Mouse (Mus musculus) heart, embryonic 15.5 days (tissue): ENCODE results near the gene Tshr. TPM values are rescaled to one million over a fixed set of nuclear protein-coding genes. Genes with fewer than 3 reads are reported as not detected.
A peak's percentile ranks its signal among the peaks of the same experiment; 100 is the strongest.
"Not testable (repeated sequence)": the region's sequence is repeated elsewhere in the genome, so short reads cannot be mapped to it uniquely, and the experiment has no call there.

ENCODE experiments used
- ATAC-seq: fragments of 200-750 bp; cut with Nextera tagmentation; replicated peaks from 2 replicates; pipeline ENCODE4 v1.8.0; 2017; ENCODE audit warnings: low read depth, moderate TSS enrichment; ENCODE audit not compliant: insufficient number of reproducible peaks, insufficient read depth, low FRiP score
- H3K27ac ChIP-seq: fragments of 300-500 bp; sonication (generic); 2 replicates; pipeline ENCODE4 v1.5.1; 2015; ENCODE audit warnings: mild to moderate bottlenecking, inconsistent platforms
- H3K27me3 ChIP-seq: fragments of 300-500 bp; sonication (generic); 2 replicates; pipeline ENCODE4 v1.6.1; 2015; ENCODE audit warnings: inconsistent platforms
- H3K36me3 ChIP-seq: fragments of 300-500 bp; sonication (generic); 2 replicates; pipeline ENCODE4 v1.6.1; 2015; ENCODE audit warnings: mild to moderate bottlenecking, inconsistent platforms
- H3K4me1 ChIP-seq: fragments of 300-500 bp; sonication (generic); replicated peaks from 2 replicates; pipeline ENCODE4 v1.6.1; 2015; ENCODE audit warnings: inconsistent platforms
- H3K4me2 ChIP-seq: fragments of 300-500 bp; sonication (generic); 2 replicates; pipeline ENCODE4 v1.6.1; 2015; ENCODE audit warnings: inconsistent platforms, mild to moderate bottlenecking, moderate library complexity
- H3K4me3 ChIP-seq: fragments of 300-500 bp; sonication (generic); 2 replicates; pipeline ENCODE4 v1.5.1; 2015; ENCODE audit warnings: mild to moderate bottlenecking, inconsistent platforms
- H3K9ac ChIP-seq: fragments of 300-500 bp; sonication (generic); 2 replicates; pipeline ENCODE4 v1.6.1; 2015; ENCODE audit warnings: mild to moderate bottlenecking, inconsistent platforms
- H3K9me3 ChIP-seq: fragments of 300-500 bp; sonication (generic); replicated peaks from 2 replicates; pipeline ENCODE4 v1.6.1; 2016; ENCODE audit warnings: inconsistent platforms
- WGBS: fragments of 180-500 bp; shearing (Covaris S2); methylation state at CpG from one replicate; pipeline ENCODE4 v1.1.7; 2015; ENCODE audit warnings: mixed read lengths; 5-methylcytosine and 5-hydroxymethylcytosine counted together
- polyA plus RNA-seq: library from polyadenylated mRNA; unstranded; fragments of >200 nt; fragmentation: Nextera tagmentation; extraction: Ambion mirVana; gene quantifications from 2 replicates; pipeline ENCODE4 v1.2.1, GENCODE M21; 2015

Gene Tshr
- polyA plus RNA-seq, 1 experiment from 2014 or later, result 0.06 TPM

- no peaks in the 10 kb centered on the region for H3K27me3 ChIP-seq
- H3K9ac ChIP-seq, result no peak overlapping the region
- peaks cover 72% of the 10 kb centered on the region for H3K36me3 ChIP-seq
- no peaks in the 10 kb centered on the region for H3K9me3 ChIP-seq
- no peak for ATAC-seq
- 85% methylated on average over 2 of the region's 2 CpGs for WGBS
- H3K4me1 ChIP-seq, result no peaks in the 10 kb centered on the region
- no peak overlapping the region for H3K27ac ChIP-seq
- H3K4me2 ChIP-seq, result no peak overlapping the region
- H3K4me3 ChIP-seq, result no peak overlapping the region
Measured at GRCm38 (mm10) chr12:91571708-91572107, 187.3 kb downstream of the Tshr start.

- no peak for ATAC-seq
- 90% methylated on average over 2 of the region's 2 CpGs for WGBS
Measured at GRCm38 (mm10) chr12:91579665-91580064, 195.3 kb downstream of the Tshr start.

DNA sequence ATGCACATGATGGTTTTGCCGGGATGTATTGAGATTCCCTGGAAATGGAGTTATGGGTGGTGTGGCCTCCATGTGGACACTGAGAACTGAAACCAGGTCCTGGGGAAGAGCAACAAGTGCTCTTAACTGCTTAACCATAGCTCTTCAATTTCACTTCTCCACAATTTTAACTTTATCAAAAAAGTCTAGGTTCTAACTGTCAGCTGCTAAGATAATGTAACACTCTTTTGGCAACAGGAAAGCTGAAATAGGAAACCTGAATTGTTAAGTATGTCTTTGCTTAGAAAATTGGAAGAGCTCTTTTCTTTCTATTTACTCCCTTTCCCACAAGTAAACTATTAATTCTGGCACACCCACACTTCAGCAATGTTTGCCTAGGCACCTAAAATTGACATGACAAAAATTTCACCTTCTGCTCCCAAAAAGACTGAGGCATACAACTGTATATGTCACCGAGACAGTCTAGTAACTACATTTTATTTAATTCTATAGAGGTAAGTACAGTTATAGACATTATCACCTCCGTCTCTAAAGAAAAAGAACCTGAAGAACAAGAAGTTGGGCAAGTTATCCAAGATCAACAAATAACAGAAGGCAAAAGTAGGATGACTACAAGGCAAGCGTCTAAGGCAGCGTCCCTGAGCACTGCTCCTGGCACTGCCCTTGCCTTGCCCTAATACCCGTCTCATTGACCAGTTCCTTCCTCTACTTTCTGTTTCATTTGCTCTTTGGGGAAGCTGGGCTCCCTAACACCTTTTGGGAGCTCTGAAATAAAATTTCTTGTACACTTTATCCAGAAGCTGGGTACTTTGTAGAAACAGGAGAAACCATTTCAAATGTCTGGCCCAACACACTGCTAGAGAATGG, 197.1 kb downstream of the Tshr start:
- no peaks in the 10 kb centered on the region for H3K27me3 ChIP-seq
- H3K36me3 ChIP-seq, result peaks cover 13% of the 10 kb centered on the region
- no peaks in the 10 kb centered on the region for H3K9me3 ChIP-seq
- H3K27ac ChIP-seq, result no peak overlapping the region
- no peak overlapping the region for H3K4me3 ChIP-seq
- no peak for ATAC-seq
- H3K9ac ChIP-seq, result no peak overlapping the region
- WGBS, result 82% methylated on average over 6 of the region's 6 CpGs
- H3K4me1 ChIP-seq, result peaks cover 16% of the 10 kb centered on the region
- no peak overlapping the region for H3K4me2 ChIP-seq

More at GRCm38 (mm10) chr12:91579665-91580064, 195.3 kb downstream of the Tshr start:
- Histone ChIP-seq H3K4me2 (no peak overlapping the region), H3K9ac (no peak overlapping the region), H3K4me3 (no peak overlapping the region), H3K27ac (no peak overlapping the region), H3K27me3 (no peaks in the 10 kb centered on the region), H3K9me3 (no peaks in the 10 kb centered on the region), H3K36me3 (peaks cover 19% of the 10 kb centered on the region), H3K4me1 (peaks cover 16% of the 10 kb centered on the region)

- peaks cover 23% of the 10 kb centered on the region for H3K4me1 ChIP-seq
Measured at GRCm38 (mm10) chr12:91582362-91583002, 198.1 kb downstream of the Tshr start.

GRCm38 (mm10) chr12:91583409-91583808, 199.0 kb downstream of the Tshr start:
- peaks cover 26% of the 10 kb centered on the region for H3K4me1 ChIP-seq
- H3K4me2 ChIP-seq, result no peak overlapping the region
- peaks cover 8% of the 10 kb centered on the region for H3K36me3 ChIP-seq
- no peaks in the 10 kb centered on the region for H3K9me3 ChIP-seq
- H3K9ac ChIP-seq, result no peak overlapping the region
- 38% methylated on average over 6 of the region's 6 CpGs for WGBS
- ATAC-seq, result no peak
- H3K27ac ChIP-seq, result no peak overlapping the region
- H3K4me3 ChIP-seq, result no peak overlapping the region
- no peaks in the 10 kb centered on the region for H3K27me3 ChIP-seq

More at GRCm38 (mm10) chr12:91582362-91583002, 198.1 kb downstream of the Tshr start:
- no peaks in the 10 kb centered on the region for H3K9me3 ChIP-seq
- no peak overlapping the region for H3K4me2 ChIP-seq
- WGBS, result 72% methylated on average over 6 of the region's 6 CpGs
- H3K4me3 ChIP-seq, result no peak overlapping the region
- no peak; the same call in 1 of the 2 replicates for ATAC-seq
- H3K27me3 ChIP-seq, result no peaks in the 10 kb centered on the region
- H3K9ac ChIP-seq, result no peak overlapping the region
- H3K36me3 ChIP-seq, result peaks cover 12% of the 10 kb centered on the region
- H3K27ac ChIP-seq, result no peak overlapping the region

DNA sequence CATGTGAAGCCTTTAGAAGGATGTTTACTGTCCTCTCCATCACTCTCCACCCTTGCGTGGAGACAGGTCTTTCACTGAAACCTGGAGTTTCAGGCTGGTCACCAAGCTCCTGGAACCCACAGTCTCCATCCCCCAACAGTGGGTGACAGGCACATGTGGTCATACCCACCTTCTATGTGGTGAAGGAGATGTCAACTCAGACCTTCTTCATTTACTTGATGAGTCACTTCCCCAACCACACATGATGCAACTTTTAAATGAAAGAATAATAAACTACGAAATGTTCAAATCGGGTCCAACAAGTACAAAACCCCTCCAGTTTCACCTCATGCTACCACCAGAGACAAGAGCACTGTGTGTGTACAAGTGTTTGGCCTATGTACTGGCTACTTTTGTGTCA, 200.8 kb downstream of the Tshr start:
- 87% methylated on average over 3 of the region's 3 CpGs for WGBS
- Histone ChIP-seq H3K4me3 (no peak overlapping the region), H3K9me3 (no peaks in the 10 kb centered on the region), H3K27me3 (no peaks in the 10 kb centered on the region), H3K4me1 (peaks cover 26% of the 10 kb centered on the region), H3K4me2 (no peak overlapping the region), H3K36me3 (peaks cover 8% of the 10 kb centered on the region), H3K9ac (no peak overlapping the region), H3K27ac (no peak overlapping the region)
- no peak for ATAC-seq

DNA sequence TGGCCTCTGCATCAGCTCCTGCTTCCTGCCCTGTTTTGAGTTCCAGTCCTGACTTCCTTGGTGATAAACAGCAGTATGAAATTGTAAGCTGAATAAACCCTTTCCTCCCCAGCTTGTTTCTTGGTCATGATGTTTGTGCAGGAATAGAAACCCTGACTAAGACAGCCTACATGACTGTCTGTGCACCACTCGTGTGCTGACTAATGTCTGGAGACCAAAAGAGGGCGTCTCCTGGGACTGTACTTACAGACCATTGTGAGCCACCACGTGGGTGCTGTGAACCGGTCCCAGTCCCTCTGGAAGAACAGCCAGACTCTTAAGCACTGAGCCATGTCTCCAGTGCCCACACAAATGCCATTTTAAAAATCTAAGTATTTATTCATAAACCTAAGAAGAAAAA, 201.5 kb downstream of the Tshr start:
- not testable (repeated sequence) for H3K36me3 ChIP-seq, H3K27ac ChIP-seq, ATAC-seq, H3K27me3 ChIP-seq, H3K4me2 ChIP-seq, H3K4me3 ChIP-seq, H3K9me3 ChIP-seq, H3K9ac ChIP-seq
- WGBS, result 97% methylated on average over 4 of the region's 4 CpGs
- H3K4me1 ChIP-seq, result peaks cover 27% of the 10 kb centered on the region

GRCm38 (mm10) chr12:91587077-91587476, 202.7 kb downstream of the Tshr start:
- Histone ChIP-seq H3K27me3 (no peaks in the 10 kb centered on the region), H3K27ac (no peak overlapping the region), H3K9ac (0 out of 2 replicates have a peak overlapping the region, but pooled peaks have one; percentile 99), H3K36me3 (peaks cover 8% of the 10 kb centered on the region; the same call in 1 of the 2 replicates), H3K9me3 (no peaks in the 10 kb centered on the region), H3K4me3 (peak overlapping the region; percentile 92), H3K4me2 (peak overlapping the region; percentile 77), H3K4me1 (peaks cover 25% of the 10 kb centered on the region)
- 60% methylated on average over 3 of the region's 3 CpGs for WGBS
- no peak for ATAC-seq

DNA sequence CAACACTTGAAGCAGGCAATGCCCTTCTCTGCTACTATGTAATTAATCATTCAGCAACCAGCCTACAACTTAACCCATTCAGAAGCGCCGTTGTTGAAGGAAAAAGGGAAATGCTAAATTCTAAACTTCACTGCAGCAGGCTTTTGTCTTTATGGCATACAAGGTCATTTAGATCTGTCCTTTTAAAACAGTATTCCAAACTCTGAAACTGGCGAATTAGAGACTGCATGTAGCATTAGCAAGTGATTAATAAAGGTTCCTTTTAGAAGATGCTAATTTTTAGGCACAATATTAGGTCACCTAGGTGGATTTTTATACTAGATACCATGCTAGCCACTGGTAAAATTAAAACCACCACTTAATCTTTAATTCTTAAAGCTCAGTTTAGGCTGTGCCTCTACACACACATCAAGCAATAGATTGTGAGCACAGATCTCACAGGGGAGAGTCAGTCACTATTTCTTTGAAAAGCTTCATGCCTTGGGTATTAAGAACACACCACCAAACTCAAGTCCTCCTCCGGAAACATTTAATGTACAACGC, 203.2 kb downstream of the Tshr start:
- 22% methylated on average over 5 of the region's 5 CpGs for WGBS
- no peak for ATAC-seq
- Histone ChIP-seq H3K9me3 (no peaks in the 10 kb centered on the region), H3K4me2 (peak overlapping the region; percentile 77), H3K36me3 (peaks cover 8% of the 10 kb centered on the region; the same call in 1 of the 2 replicates), H3K27me3 (no peaks in the 10 kb centered on the region), H3K27ac (peak overlapping the region; percentile 100), H3K4me3 (peak overlapping the region; percentile 92), H3K9ac (peak overlapping the region; percentile 99), H3K4me1 (peaks cover 22% of the 10 kb centered on the region)

DNA sequence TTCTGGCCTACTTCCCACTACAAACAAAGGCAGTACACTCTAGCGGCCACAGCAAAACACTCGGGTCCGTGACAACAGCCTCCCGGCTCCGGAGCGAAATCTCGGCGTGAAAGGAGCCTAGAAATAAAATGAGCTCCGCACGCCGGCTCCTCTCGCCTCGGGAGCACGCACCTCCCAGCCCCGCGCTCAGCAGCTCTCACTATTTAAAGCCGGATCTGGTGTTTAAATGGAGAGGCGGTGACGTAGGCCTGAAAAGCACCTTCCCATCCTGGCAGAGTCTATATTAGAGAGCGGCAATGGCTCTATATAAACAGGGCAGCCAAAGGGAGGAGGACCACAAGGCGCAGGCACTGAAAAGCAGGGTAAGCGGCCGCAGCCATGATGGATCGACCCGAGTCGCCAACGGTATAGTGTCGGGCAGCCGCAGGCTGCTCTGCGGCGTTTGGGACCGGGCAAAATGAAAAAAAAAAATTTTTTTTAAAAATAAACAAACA, 203.9 kb downstream of the Tshr start:
- peaks cover 8% of the 10 kb centered on the region; the same call in 1 of the 2 replicates for H3K36me3 ChIP-seq
- WGBS, result under 1% methylated on average over 32 of the region's 32 CpGs
- H3K4me2 ChIP-seq, result peak overlapping the region; percentile 77
- no peaks in the 10 kb centered on the region for H3K27me3 ChIP-seq
- peak overlapping the region; percentile 99 for H3K9ac ChIP-seq
- H3K9me3 ChIP-seq, result no peaks in the 10 kb centered on the region
- peak; percentile 83 for ATAC-seq
- peaks cover 16% of the 10 kb centered on the region for H3K4me1 ChIP-seq
- peak overlapping the region; percentile 100 for H3K27ac ChIP-seq
- peak overlapping the region; percentile 92 for H3K4me3 ChIP-seq
